Mouse (Mus musculus) heart, embryonic 10.5 days (tissue): ENCODE data around the gene Tlr8. TPM values are rescaled to one million over a fixed set of nuclear protein-coding genes. Genes with fewer than 3 reads are reported as not detected.
"Not testable (repeated sequence)": the region's sequence is repeated elsewhere in the genome, so short reads cannot be mapped to it uniquely, and the experiment has no call there.

ENCODE experiments used
- DNase-seq: peaks from one replicate; pipeline ENCODE4 v3.0.0-alpha.2; 2017; ENCODE audit warnings: low spot score
- H3K27ac ChIP-seq: fragments of 300-500 bp; sonication (generic); 2 replicates; pipeline ENCODE4 v1.5.1; 2016; ENCODE audit warnings: mild to moderate bottlenecking
- H3K27me3 ChIP-seq: fragments of 300-500 bp; sonication (generic); 2 replicates; pipeline ENCODE4 v1.6.1; 2016; ENCODE audit warnings: mild to moderate bottlenecking; ENCODE audit not compliant: poor library complexity, insufficient read depth, severe bottlenecking
- H3K36me3 ChIP-seq: fragments of 300-500 bp; sonication (generic); 2 replicates; pipeline ENCODE4 v1.6.1; 2016; ENCODE audit warnings: mild to moderate bottlenecking, moderate library complexity
- H3K4me1 ChIP-seq: fragments of 300-500 bp; sonication (generic); 2 replicates; pipeline ENCODE4 v1.6.1; 2016; ENCODE audit warnings: mild to moderate bottlenecking
- H3K4me3 ChIP-seq: fragments of 300-500 bp; sonication (generic); 2 replicates; pipeline ENCODE4 v1.5.1; 2016; ENCODE audit warnings: mild to moderate bottlenecking, moderate library complexity
- H3K9me3 ChIP-seq: fragments of 300-500 bp; sonication (generic); 2 replicates; pipeline ENCODE4 v1.6.1; 2016; ENCODE audit warnings: mild to moderate bottlenecking, moderate library complexity
- WGBS: fragments of 180-500 bp; shearing (Covaris S2); methylation state at CpG from one replicate; pipeline ENCODE4 v1.1.7; 2016; 5-methylcytosine and 5-hydroxymethylcytosine counted together
- polyA plus RNA-seq: library from polyadenylated mRNA; unstranded; fragments of >200 nt; fragmentation: Nextera tagmentation; extraction: Ambion mirVana; gene quantifications from 2 replicates; pipeline ENCODE4 v1.2.1, GENCODE M21; 2016

The Tlr8 gene
- polyA plus RNA-seq = 0.08 TPM in 1 of 2 replicates, not detected in the other

DNA sequence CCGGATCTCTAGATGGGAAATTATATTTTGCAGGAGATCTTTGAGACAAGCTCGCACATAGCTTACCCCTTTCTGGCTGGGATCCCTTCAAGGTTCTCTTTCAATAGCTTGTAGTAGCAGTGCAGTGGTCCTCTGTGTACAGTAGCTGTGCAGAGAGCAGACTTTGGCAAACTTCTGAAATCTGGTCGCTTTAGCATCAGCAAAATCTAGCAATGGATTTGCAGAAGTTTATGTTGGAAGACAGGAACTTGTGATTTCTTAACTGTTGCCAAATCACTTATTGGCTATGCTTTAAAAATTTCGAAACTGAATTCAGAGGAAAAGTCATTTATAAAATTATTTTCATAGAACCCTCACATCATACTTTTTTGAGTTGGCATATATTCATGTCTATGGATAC is at the start of gene Tlr8:
TSS of gene Tlr8 (minus strand) at position 244 of the 400 bp plus-strand sequence.
- Histone ChIP-seq H3K27ac (no peak within 1 kb of the TSS), H3K9me3 (no peaks in the 10 kb centered on the region), H3K4me1 (no peaks in the 10 kb centered on the region), H3K4me3 (no peak within 1 kb of the TSS), H3K27me3 (peaks cover 5% of the 10 kb centered on the region; the same call in 1 of the 2 replicates), H3K36me3 (no peaks in the 10 kb centered on the region)
- 68% methylated on average over 4 of the region's 4 CpGs for WGBS
- DNase-seq = no peak

DNA sequence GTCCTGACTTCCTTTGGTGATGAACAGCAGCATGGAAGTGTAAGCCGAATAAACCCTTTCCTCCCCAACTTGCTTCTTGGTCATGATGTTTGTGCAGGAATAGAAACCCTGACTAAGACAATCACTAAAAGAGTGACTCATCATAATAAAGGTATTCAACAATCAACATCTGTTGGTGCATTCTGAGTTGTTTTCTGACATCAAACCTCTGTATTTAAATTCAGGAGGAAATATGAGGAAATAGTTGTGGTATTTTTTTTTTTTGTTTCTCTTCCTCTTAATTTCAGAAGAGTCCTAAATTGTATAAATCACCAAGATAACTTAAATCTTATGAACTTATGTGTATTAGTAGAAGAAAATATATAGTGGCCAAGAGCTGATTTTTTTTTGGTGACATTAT is 37.9 kb upstream of the Tlr8 start:
- not testable (repeated sequence) for H3K4me3 ChIP-seq, H3K9me3 ChIP-seq, H3K27me3 ChIP-seq, H3K27ac ChIP-seq, H3K36me3 ChIP-seq, DNase-seq, H3K4me1 ChIP-seq
- 80% methylated on average over 1 of the region's 1 CpGs for WGBS

DNA sequence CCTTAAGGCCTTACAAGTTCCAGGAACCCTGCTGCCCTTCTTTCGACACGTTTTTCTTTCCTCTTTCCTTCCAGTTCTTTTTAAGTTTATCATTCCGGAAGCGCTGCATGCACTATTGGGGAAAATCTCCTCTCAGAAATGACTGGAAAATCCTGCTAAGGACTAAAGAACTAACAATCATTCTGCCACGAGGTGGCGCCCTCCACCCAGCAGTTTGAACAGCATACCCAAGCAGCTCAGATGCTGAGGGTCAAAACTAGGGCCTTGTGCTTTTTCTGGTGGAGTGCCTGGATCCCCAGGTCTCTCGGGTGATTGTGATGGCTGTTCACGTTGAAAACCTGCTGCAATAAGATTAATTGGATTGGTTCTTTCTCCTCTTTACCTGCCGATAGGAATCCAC is 12.8 kb upstream of the Tlr8 start:
- 21% methylated on average over 9 of the region's 9 CpGs for WGBS
- H3K27me3 ChIP-seq = no peaks in the 10 kb centered on the region
- H3K4me3 ChIP-seq = peak overlapping the region; percentile 45

DNA sequence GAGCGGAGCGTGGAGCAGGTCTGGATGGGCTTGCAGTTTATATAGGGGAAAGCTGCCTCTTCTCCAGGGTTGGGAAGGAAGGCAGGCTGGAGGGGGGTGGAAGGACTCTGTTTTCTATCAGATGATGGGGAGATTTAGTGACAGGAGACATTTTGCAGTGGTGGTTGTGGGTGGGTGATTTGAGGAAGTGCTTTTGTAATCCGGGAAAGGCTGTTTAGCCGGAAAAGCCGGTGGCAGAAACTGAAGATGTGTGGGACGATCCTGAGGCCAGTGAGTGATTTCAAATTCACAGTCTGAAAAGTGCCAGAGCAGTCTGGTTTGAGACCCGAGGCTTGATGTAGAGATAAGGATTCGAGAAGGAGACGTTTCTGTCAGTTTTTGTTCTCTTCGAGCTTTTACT is 12.4 kb upstream of the Tlr8 start:
- 38% methylated on average over 10 of the region's 10 CpGs for WGBS
- Histone ChIP-seq H3K4me1 (no peaks in the 10 kb centered on the region), H3K36me3 (no peaks in the 10 kb centered on the region), H3K4me3 (peak overlapping the region; percentile 45), H3K27ac (no peak overlapping the region), H3K9me3 (no peaks in the 10 kb centered on the region), H3K27me3 (no peaks in the 10 kb centered on the region)
- no peak for DNase-seq

More for the DNA sequence above, 12.8 kb upstream of the Tlr8 start:
- Histone ChIP-seq H3K27ac (no peak overlapping the region), H3K36me3 (no peaks in the 10 kb centered on the region), H3K9me3 (no peaks in the 10 kb centered on the region), H3K4me1 (no peaks in the 10 kb centered on the region)
- peak; percentile 78 for DNase-seq

DNA sequence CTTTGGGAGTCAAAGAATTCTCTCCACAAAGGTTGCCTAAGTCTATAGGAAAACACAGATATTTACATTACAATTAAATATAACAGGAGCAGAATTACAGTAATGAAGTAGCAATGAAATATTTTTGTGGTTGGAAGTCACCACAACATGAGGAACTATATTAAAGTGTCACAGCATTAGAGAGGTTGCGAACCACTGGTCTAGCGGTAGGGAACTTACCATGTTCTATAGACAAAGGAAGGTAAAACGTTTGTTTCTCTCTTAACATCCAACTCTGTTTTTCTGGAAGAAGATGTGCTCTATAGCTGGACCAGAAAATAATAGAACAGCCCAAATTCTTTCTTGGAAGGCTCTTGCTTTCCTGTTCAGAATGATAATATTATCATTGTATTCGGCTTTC is 599 bp downstream of the Tlr8 start:
- Histone ChIP-seq H3K27ac (no peak overlapping the region), H3K9me3 (no peaks in the 10 kb centered on the region), H3K36me3 (no peaks in the 10 kb centered on the region), H3K27me3 (peaks cover under 1% of the 10 kb centered on the region; the same call in 1 of the 2 replicates), H3K4me3 (no peak overlapping the region), H3K4me1 (no peaks in the 10 kb centered on the region)
- DNase-seq = no peak
- 75% methylated on average over 4 of the region's 4 CpGs for WGBS

DNA sequence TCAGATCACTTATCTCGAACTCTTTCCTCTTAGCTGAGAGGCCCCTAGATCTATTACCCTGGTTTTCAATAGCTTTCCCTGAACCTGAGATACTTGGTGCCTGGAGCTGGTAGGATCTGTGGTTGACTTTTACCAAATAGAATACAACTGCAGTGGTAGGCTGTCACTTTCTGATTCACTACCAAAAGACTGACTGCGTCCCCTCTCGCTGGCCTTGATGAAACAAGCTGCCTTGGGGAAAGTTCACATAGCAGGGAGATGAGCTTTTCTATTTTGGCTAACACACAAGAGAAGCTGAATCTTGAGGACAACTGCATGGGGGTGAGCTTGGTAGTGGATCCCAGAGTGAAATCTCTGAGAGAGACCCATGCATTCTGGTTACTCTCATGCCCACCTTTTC is 22.4 kb downstream of the Tlr8 start:
- Histone ChIP-seq H3K9me3 (no peaks in the 10 kb centered on the region), H3K27ac (no peak overlapping the region), H3K4me1 (no peaks in the 10 kb centered on the region), H3K4me3 (no peak overlapping the region), H3K27me3 (peaks cover 4% of the 10 kb centered on the region; the same call in 1 of the 2 replicates), H3K36me3 (no peaks in the 10 kb centered on the region)
- DNase-seq = no peak
- 92% methylated on average over 3 of the region's 3 CpGs for WGBS

DNA sequence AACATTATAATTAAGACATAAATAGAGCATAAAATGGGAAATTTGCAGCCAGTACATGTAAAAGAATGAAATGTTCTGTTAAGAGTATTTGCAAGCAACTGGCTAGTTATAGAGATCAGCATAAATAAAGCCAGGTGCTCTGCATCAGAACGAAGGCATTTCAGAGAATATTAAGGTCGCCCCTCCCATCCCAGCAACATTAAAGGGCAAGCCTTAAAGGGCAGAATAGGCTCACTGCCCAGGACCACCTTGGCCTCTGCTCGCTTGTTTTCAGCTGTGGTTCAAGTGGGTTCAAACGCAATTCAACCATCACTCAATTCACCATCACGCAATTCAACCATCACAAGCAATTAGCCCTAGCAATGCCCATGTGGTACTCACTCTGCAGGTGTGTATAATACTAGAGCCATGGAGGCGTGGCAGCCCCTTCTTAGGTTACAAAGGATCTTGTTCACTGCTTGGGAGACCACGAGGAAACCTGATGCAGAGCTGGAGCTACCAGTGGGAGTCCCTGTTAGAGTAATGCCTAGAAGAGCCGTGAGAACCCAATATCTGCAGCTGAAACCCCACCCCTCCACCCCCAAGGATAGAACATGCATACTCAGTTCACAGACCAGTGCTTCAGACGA is 24.7 kb downstream of the Tlr8 start:
- Histone ChIP-seq H3K4me1 (no peaks in the 10 kb centered on the region), H3K4me3 (no peak overlapping the region), H3K27me3 (peaks cover 4% of the 10 kb centered on the region; the same call in 1 of the 2 replicates), H3K27ac (no peak overlapping the region), H3K9me3 (no peaks in the 10 kb centered on the region), H3K36me3 (no peaks in the 10 kb centered on the region)
- WGBS = 67% methylated on average over 9 of the region's 9 CpGs
- DNase-seq = no peak

DNA sequence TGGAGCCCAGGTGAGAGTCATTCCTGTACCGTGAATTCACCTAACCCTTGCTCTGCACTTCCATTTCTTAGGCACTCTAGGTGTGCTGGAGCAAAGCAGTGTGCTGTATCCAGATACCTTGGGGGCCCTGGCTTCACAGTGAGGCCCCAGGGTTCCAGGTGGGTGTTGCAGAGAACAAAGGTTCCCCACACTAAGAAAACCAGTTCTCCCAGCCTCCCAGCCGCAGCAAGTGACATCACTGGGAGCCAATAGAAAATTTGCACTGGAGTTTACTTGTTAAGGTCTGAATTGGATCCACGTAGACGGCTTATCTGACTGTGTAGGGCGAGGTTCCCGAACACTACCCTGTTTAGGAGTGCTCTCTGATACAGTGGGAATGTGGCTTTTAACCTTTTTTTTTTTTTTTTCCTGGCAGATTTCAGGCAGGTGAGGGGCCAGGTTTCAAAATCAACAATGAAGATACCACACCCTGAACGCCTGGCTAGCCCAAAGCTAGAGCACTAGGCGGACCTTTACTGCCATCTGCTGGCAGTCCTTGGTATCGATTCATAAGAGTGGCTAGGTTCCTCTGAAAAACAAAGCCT is 30.9 kb downstream of the Tlr8 start:
- 30% methylated on average over 9 of the region's 9 CpGs for WGBS
- no peak overlapping the region for H3K27ac ChIP-seq
- no peaks in the 10 kb centered on the region for H3K36me3 ChIP-seq
- DNase-seq = no peak
- H3K27me3 ChIP-seq = no peaks in the 10 kb centered on the region
- H3K9me3 ChIP-seq = no peaks in the 10 kb centered on the region
- no peaks in the 10 kb centered on the region for H3K4me1 ChIP-seq
- no peak overlapping the region for H3K4me3 ChIP-seq

DNA sequence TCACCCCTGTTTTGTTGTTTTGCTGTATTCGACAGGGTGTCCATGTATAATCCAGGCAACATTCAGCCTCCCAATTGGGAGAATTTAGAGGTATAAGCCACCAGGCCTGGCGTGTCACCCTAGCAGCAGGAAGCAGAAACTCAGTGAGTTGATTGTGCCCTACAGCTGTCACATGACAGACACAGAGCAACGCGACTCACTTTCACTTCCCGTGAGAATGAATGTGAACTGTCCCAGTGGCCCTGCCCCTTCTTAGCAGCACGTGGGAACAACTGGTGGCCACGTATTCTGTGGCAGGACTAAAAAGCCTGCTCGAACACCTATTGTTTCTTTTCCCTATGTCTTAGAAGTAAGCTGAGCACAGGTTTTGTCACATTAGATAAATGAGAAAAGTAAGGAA is 33.0 kb downstream of the Tlr8 start:
- WGBS = 60% methylated on average over 8 of the region's 8 CpGs
- no peaks in the 10 kb centered on the region for H3K27me3 ChIP-seq
- H3K4me3 ChIP-seq = no peak overlapping the region
- H3K4me1 ChIP-seq = no peaks in the 10 kb centered on the region
- DNase-seq = no peak
- no peaks in the 10 kb centered on the region for H3K9me3 ChIP-seq
- H3K36me3 ChIP-seq = no peaks in the 10 kb centered on the region
- H3K27ac ChIP-seq = no peak overlapping the region

DNA sequence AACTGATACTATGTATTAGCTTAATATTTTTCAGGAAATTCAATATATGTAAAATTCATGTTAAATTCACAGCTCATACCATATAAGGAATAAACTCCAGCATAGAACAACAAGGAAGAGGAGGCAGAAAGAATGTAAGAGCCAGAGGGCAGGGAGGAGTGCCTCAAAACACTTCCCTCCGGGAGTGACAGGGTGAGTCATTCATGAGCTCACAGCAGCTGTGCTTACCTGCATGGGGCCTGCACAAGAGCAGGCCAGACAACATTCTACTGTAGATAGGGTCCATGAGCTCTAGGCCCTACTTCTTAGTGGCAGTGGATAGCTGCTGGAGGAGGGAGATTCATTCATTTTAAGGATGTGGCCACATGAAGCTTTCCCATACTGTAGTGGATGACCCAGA is 34.3 kb downstream of the Tlr8 start:
- H3K9me3 ChIP-seq = no peaks in the 10 kb centered on the region
- no peak overlapping the region for H3K4me3 ChIP-seq
- 72% methylated on average over 1 of the region's 1 CpGs for WGBS
- no peaks in the 10 kb centered on the region for H3K27me3 ChIP-seq
- DNase-seq = no peak
- no peak overlapping the region for H3K27ac ChIP-seq
- no peaks in the 10 kb centered on the region for H3K36me3 ChIP-seq
- H3K4me1 ChIP-seq = no peaks in the 10 kb centered on the region

DNA sequence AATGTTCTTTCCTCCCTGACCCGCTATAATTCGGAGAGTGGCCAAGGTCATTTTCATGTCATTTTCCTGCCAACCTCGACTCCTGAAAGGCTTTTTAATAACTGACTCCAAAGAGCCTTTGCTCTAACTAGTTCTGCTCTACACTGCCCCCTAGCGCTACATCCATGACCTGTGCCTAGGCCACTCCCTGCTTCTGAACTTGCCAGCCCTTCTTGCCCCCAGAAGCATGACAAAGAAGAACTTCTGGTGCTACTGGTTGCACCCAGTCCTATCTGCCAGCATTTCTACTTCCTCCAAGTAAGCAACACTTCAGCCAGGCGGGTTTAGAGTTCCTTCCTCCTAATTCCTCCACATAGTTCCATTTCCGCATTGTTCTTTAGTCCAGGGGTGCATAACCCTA is 34.9 kb downstream of the Tlr8 start:
- Histone ChIP-seq H3K36me3 (no peaks in the 10 kb centered on the region), H3K4me1 (no peaks in the 10 kb centered on the region), H3K27me3 (no peaks in the 10 kb centered on the region), H3K4me3 (no peak overlapping the region), H3K9me3 (no peaks in the 10 kb centered on the region), H3K27ac (no peak overlapping the region)
- DNase-seq = no peak
- WGBS = 40% methylated on average over 6 of the region's 6 CpGs

DNA sequence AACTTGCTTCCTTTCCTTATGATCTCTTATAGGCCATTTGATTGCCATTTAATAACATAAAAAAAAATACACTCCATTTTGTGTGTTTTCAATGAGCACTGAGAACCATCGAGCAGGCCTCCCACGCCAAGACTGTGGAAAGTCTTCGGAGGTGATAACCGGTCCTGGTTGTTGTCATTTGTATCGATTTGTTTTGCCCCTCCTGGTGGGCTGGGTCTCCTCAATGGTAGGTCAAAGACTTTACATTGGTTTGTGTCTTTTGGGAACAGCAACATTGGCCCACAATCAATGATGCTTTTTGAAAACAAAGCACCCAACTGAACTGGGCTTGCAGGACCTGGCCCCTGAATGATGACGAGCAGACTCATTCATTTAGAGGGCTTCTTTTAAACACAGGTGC is 36.4 kb downstream of the Tlr8 start:
- no peaks in the 10 kb centered on the region for H3K4me1 ChIP-seq
- H3K27me3 ChIP-seq = no peaks in the 10 kb centered on the region
- no peaks in the 10 kb centered on the region for H3K9me3 ChIP-seq
- no peak overlapping the region for H3K4me3 ChIP-seq
- H3K27ac ChIP-seq = no peak overlapping the region
- no peak for DNase-seq
- WGBS = 88% methylated on average over 6 of the region's 6 CpGs
- H3K36me3 ChIP-seq = no peaks in the 10 kb centered on the region

DNA sequence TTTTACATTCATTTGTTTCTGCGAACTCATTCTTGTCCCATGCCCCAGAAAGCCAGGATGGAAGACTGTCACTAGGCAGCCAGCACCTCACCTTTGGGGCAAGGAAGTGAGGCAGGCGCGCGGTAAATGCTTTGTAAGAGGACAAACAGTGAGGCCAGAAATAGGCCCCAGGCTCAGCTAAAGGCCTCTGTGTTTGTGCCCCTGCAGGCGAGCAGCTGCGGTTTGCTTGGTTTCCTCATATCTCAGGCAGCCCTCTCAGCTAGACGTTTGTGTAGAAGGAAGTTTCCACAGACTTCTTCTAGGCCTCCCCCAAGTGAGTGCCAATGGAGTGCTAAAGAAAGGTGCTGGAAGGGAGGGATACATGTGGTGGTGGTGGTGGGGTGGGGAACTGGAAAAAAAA is 37.0 kb downstream of the Tlr8 start:
- no peaks in the 10 kb centered on the region for H3K27me3 ChIP-seq

DNA sequence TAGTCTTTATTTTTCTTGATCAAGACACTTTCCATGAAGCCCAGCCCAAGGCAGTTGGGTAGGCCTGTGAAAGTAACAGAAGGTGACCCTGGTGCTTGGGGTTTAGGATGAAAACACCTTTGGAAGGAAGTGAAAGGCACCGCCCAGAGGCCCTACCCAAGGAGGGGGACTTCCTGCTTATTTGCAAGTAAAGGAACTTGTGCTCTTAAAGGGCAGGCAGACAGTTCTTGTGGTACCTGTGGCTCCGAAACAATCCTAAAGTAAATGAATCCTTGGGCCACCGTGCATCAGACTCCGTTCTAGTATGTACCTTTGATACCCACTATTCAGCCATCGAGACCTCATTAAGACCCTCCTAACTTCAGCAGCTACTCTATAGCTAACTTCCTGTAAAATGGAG is 37.6 kb downstream of the Tlr8 start:
- 86% methylated on average over 5 of the region's 5 CpGs for WGBS
- Histone ChIP-seq H3K9me3 (no peaks in the 10 kb centered on the region), H3K4me1 (no peaks in the 10 kb centered on the region), H3K27ac (no peak overlapping the region), H3K27me3 (no peaks in the 10 kb centered on the region), H3K36me3 (no peaks in the 10 kb centered on the region), H3K4me3 (no peak overlapping the region)
- no peak for DNase-seq

More for the DNA sequence above, 37.0 kb downstream of the Tlr8 start:
- H3K36me3 ChIP-seq = no peaks in the 10 kb centered on the region
- DNase-seq = no peak
- H3K4me3 ChIP-seq = no peak overlapping the region
- 68% methylated on average over 7 of the region's 7 CpGs for WGBS
- H3K4me1 ChIP-seq = no peaks in the 10 kb centered on the region
- no peaks in the 10 kb centered on the region for H3K9me3 ChIP-seq
- no peak overlapping the region for H3K27ac ChIP-seq
